In the genomic region with DNA sequence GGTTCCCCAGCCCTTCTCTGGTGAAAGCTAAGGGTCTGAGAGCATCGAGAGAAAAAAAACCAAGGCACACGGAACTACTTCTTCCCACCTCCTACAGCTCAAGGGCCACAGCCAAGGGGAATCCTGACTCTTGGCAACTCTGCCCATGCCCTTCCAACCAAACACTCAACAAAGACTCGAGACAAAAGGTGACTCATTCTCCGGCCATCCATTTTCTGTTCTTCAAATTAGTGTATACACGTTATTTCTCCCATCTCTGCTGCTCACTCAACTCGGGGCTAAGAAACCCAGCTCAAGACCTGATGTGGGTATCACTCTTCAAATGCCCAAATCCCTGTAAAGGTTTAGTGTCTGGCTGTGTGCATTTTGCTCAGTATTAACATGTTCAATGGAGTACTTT, we compare ENCODE assay signal across 15 mouse cellular contexts.
DNase-seq lines count a peak whose midpoint lies in the region; ATAC-seq and TF ChIP-seq lines count a peak whose summit lies in the region.
"Had no signal": no experiment of that assay in that cellular context is flagged by ENCODE, and none has a peak within 500 bp of the region (broad histone marks: within the 10 kb centered on the region; RNA-seq: fewer than 3 reads in every experiment).

No protein-coding gene starts in this region.

- H3K36me3 ChIP-seq in forebrain, embryonic 14.5 days (ENCODE audit: control insufficient read depth, insufficient read depth, low read length) = no peaks in the 10 kb centered on the region
- no peaks in the 10 kb centered on the region for H3K36me3 ChIP-seq in hindbrain, postnatal 0 days (ENCODE audit: insufficient read depth, low read length)
- H3K36me3 ChIP-seq in midbrain, embryonic 15.5 days (replicated peaks) = no peaks in the 10 kb centered on the region
- no peaks in the 10 kb centered on the region for H3K36me3 ChIP-seq in liver, embryonic 11.5 days (ENCODE audit: control insufficient read depth, insufficient read depth, low read length)

- no peak for ATAC-seq in forebrain, embryonic 14.5 days
- ATAC-seq in hindbrain, postnatal 0 days = no peak
- ATAC-seq in midbrain, embryonic 15.5 days (replicated peaks) = no peak
- ATAC-seq in liver, embryonic 11.5 days (replicated peaks; ENCODE audit: low FRiP score) = no peak

- no peak overlapping the region for H3K9ac ChIP-seq in forebrain, embryonic 14.5 days (ENCODE audit: low read length)
- H3K9ac ChIP-seq in hindbrain, postnatal 0 days (replicated peaks; ENCODE audit: low read length) = no peak overlapping the region
- no peak overlapping the region for H3K9ac ChIP-seq in midbrain, embryonic 15.5 days
- H3K9ac ChIP-seq in liver, embryonic 11.5 days (ENCODE audit: low read depth, low read length) = no peak overlapping the region

- TF ChIP-seq CTCF in hindbrain, postnatal 0 days (IDR thresholded peaks at IDR 0.05; ENCODE audit: low read depth) = no peak

- peaks cover 56% of the 10 kb centered on the region for H3K4me1 ChIP-seq in forebrain, embryonic 14.5 days (ENCODE audit: control insufficient read depth, insufficient read depth, low read length)
- peaks cover 25% of the 10 kb centered on the region for H3K4me1 ChIP-seq in hindbrain, postnatal 0 days (ENCODE audit: insufficient read depth, low read length)
- peaks cover 81% of the 10 kb centered on the region for H3K4me1 ChIP-seq in midbrain, embryonic 15.5 days
- H3K4me1 ChIP-seq in liver, embryonic 11.5 days (replicated peaks; ENCODE audit: control insufficient read depth, insufficient read depth, low read length) = no peaks in the 10 kb centered on the region

- DNase-seq in Muller cell, postnatal 12 days (ENCODE audit: inconsistent ontology term) = peak; percentile 85
- no peak for DNase-seq in forebrain, embryonic 14.5 days (ENCODE audit: low spot score)
- no peak for DNase-seq in hindbrain, postnatal 0 days (ENCODE audit: low spot score)
- DNase-seq in lung, adult 18-20 months = no peak
- DNase-seq in urinary bladder, postnatal 25 days (ENCODE audit: low spot score) = no peak
- no peak for DNase-seq in liver, embryonic 11.5 days (ENCODE audit: low spot score)
- DNase-seq: cerebellum, adult 8-10 months; embryo, embryonic 11 days; kidney, adult 18-20 months; kidney, postnatal 36 days; layer of hippocampus, postnatal 36 days; lung, adult 2 months; thymus, postnatal 36 days had no signal

- H3K27ac ChIP-seq in forebrain, embryonic 14.5 days (ENCODE audit: low read depth, low read length) = peak overlapping the region; percentile 82
- peak overlapping the region; percentile 4; the same call in 1 of the 2 replicates for H3K27ac ChIP-seq in hindbrain, postnatal 0 days
- peak overlapping the region; percentile 76 for H3K27ac ChIP-seq in midbrain, embryonic 15.5 days
- H3K27ac ChIP-seq in liver, embryonic 11.5 days (ENCODE audit: low read depth, low read length) = no peak overlapping the region
- H3K27ac ChIP-seq: stomach, postnatal 0 days had no signal

- H3K4me2 ChIP-seq in forebrain, embryonic 14.5 days (ENCODE audit: low read length) = no peak overlapping the region
- no peak overlapping the region for H3K4me2 ChIP-seq in hindbrain, postnatal 0 days (ENCODE audit: low read depth, low read length)
- no peak overlapping the region for H3K4me2 ChIP-seq in midbrain, embryonic 15.5 days
- no peak overlapping the region for H3K4me2 ChIP-seq in liver, embryonic 11.5 days

- no peaks in the 10 kb centered on the region for H3K27me3 ChIP-seq in forebrain, embryonic 14.5 days (replicated peaks; ENCODE audit: control insufficient read depth, insufficient read depth, low read length)
- H3K27me3 ChIP-seq in hindbrain, postnatal 0 days (ENCODE audit: insufficient read depth, low read length) = no peaks in the 10 kb centered on the region
- H3K27me3 ChIP-seq in midbrain, embryonic 15.5 days (replicated peaks) = no peaks in the 10 kb centered on the region
- no peaks in the 10 kb centered on the region for H3K27me3 ChIP-seq in liver, embryonic 11.5 days (replicated peaks; ENCODE audit: control insufficient read depth, insufficient read depth, low read length)

- 34% methylated on average over 6 of the region's 6 CpGs for WGBS in forebrain, embryonic 14.5 days
- 53% methylated on average over 6 of the region's 6 CpGs for WGBS in hindbrain, postnatal 0 days
- 61% methylated on average over 6 of the region's 6 CpGs for WGBS in midbrain, embryonic 15.5 days
- WGBS in liver, embryonic 11.5 days = 87% methylated on average over 6 of the region's 6 CpGs

- H3K4me3 ChIP-seq in forebrain, embryonic 14.5 days (ENCODE audit: low read depth, low read length) = no peak overlapping the region
- H3K4me3 ChIP-seq in hindbrain, postnatal 0 days (ENCODE audit: low read length) = no peak overlapping the region
- no peak overlapping the region for H3K4me3 ChIP-seq in midbrain, embryonic 15.5 days
- H3K4me3 ChIP-seq in liver, embryonic 11.5 days (ENCODE audit: low read depth, low read length) = no peak overlapping the region

- H3K9me3 ChIP-seq in forebrain, embryonic 14.5 days (replicated peaks; ENCODE audit: control insufficient read depth, low read length) = no peaks in the 10 kb centered on the region
- no peaks in the 10 kb centered on the region for H3K9me3 ChIP-seq in hindbrain, postnatal 0 days (ENCODE audit: low read length)
- H3K9me3 ChIP-seq in midbrain, embryonic 15.5 days = no peaks in the 10 kb centered on the region
- no peaks in the 10 kb centered on the region for H3K9me3 ChIP-seq in liver, embryonic 11.5 days (ENCODE audit: control insufficient read depth, low read length)
